Mouse (Mus musculus) brown adipose tissue, adult 24 weeks (tissue): ENCODE data around the gene Arhgap18. TPM values are rescaled to one million over a fixed set of nuclear protein-coding genes. Genes with fewer than 3 reads are reported as not detected.

ENCODE experiments used
- H3K27ac ChIP-seq: fragments of 200-500 bp; replicated peaks from 2 replicates; pipeline ENCODE4 v1.5.1; 2012; ENCODE audit warnings: low read depth, mild to moderate bottlenecking, low read length
- H3K4me1 ChIP-seq: fragments of 200-500 bp; 2 replicates; pipeline ENCODE4 v1.6.1; 2012; ENCODE audit warnings: low read length, mixed read lengths; ENCODE audit not compliant: control insufficient read depth, insufficient read depth, insufficient read length
- H3K4me3 ChIP-seq: fragments of 200-500 bp; 2 replicates; pipeline ENCODE4 v1.5.1; 2012; ENCODE audit warnings: low read depth, mild to moderate bottlenecking, low read length, moderate library complexity; ENCODE audit not compliant: insufficient read depth
- polyA plus RNA-seq: library from polyadenylated mRNA; stranded (reverse); fragments of >200 nt; gene quantifications from 2 replicates; pipeline ENCODE4 v1.2.4, GENCODE M21; 2012; ENCODE audit not compliant: missing spikeins, insufficient read depth, insufficient read length

Gene Arhgap18
- 9.8 and 22.1 TPM in 2 replicates for polyA plus RNA-seq

GRCm38 (mm10) chr10:26752929-26753567, at the start of gene Arhgap18:
Gene Arhgap18, plus strand, starts transcription at chr10:26753421.
- Histone ChIP-seq H3K4me1 (no peaks in the 10 kb centered on the region), H3K27ac (0 out of 2 replicates have a peak within 1 kb of the TSS, but pooled peaks have one; percentile 31), H3K4me3 (peak within 1 kb of the TSS; percentile 40)

- H3K27ac ChIP-seq = no peak overlapping the region
- H3K4me3 ChIP-seq = no peak overlapping the region
- H3K4me1 ChIP-seq = no peaks in the 10 kb centered on the region
These were observed 42.7 kb upstream of the Arhgap18 start for GRCm38 (mm10) chr10:26710458-26711011.

DNA sequence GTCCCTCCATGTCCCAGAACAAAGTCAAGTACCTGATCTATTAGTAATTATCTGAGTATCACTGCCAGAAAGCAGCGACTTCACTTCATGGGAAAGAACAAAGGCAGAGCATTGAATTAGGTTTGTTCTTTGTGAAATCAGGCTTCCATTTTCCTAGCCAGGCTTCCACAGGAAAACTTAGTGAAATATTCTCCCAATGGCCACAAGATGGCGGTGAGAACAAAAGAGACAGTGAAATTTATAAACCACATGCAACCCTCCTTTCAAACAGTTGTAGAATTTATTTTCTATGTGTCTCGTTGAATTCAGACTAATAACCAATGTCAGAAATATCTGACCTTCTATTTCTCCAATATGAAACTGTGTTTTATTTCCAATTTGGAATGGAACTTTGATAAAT, 42.2 kb upstream of the Arhgap18 start:
- Histone ChIP-seq H3K4me3 (no peak overlapping the region), H3K27ac (no peak overlapping the region), H3K4me1 (no peaks in the 10 kb centered on the region)

GRCm38 (mm10) chr10:26713986-26714385, 39.2 kb upstream of the Arhgap18 start:
- Histone ChIP-seq H3K4me3 (no peak overlapping the region), H3K4me1 (no peaks in the 10 kb centered on the region), H3K27ac (no peak overlapping the region)

DNA sequence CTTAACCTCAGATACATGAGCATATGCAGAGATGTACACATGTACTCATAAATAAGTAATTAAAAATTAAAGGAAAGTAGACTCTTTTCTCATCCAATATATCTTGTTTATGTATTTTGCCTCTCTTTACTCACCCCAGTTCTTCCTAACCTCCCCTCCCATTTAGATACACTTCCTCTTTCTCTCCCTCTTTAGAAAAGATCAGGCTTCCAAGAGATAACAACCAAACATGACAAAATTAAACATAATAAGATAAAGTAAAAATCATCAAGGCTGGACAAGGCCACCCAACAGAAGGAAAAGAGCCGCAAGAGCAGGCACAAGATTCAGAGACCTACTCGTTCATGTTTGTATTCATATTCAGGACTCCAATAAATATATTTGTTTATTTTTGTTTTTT, 28.5 kb upstream of the Arhgap18 start:
- Histone ChIP-seq H3K4me1 (no peaks in the 10 kb centered on the region), H3K4me3 (no peak overlapping the region), H3K27ac (no peak overlapping the region)

- Histone ChIP-seq H3K4me1 (no peaks in the 10 kb centered on the region), H3K27ac (no peak overlapping the region), H3K4me3 (no peak overlapping the region)
These were observed 28.0 kb upstream of the Arhgap18 start for GRCm38 (mm10) chr10:26725255-26725654.

- H3K4me1 ChIP-seq = no peaks in the 10 kb centered on the region
- H3K27ac ChIP-seq = no peak overlapping the region
- no peak overlapping the region for H3K4me3 ChIP-seq
These were observed 2.4 kb upstream of the Arhgap18 start for GRCm38 (mm10) chr10:26750827-26751226.

- peak overlapping the region; percentile 40 for H3K4me3 ChIP-seq
- no peaks in the 10 kb centered on the region for H3K4me1 ChIP-seq
- H3K27ac ChIP-seq = no peak overlapping the region
These were observed 925 bp upstream of the Arhgap18 start for GRCm38 (mm10) chr10:26752064-26752928.

- no peak overlapping the region for H3K27ac ChIP-seq
- H3K4me1 ChIP-seq = no peaks in the 10 kb centered on the region
- no peak overlapping the region for H3K4me3 ChIP-seq
These were observed 785 bp downstream of the Arhgap18 start for GRCm38 (mm10) chr10:26754006-26754405.

DNA sequence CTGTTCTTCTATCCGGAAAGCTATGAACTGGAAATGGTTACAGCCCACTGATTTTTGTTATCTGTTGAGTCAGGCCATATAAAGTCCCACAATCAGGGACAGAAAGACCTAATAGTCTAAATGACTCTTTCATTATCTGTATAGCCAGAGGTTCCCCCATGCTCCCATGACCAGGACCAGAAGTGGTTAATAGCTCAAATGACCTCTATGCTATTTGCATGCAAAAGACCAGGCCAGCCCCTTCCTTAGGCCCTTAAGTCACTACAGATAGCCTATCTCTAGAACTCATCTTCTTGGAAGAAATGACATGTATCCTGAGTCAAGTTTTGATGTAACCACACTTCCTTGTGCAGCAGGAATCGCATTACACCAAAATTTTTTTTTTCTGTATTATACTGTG, 4.0 kb downstream of the Arhgap18 start:
- Histone ChIP-seq H3K4me1 (peaks cover 9% of the 10 kb centered on the region), H3K4me3 (no peak overlapping the region), H3K27ac (no peak overlapping the region)

GRCm38 (mm10) chr10:26759469-26759868, 6.2 kb downstream of the Arhgap18 start:
- Histone ChIP-seq H3K4me3 (no peak overlapping the region), H3K4me1 (peaks cover 14% of the 10 kb centered on the region), H3K27ac (peak overlapping the region; percentile 93)

GRCm38 (mm10) chr10:26761103-26761502, 7.9 kb downstream of the Arhgap18 start:
- Histone ChIP-seq H3K27ac (peak overlapping the region; percentile 95), H3K4me3 (no peak overlapping the region), H3K4me1 (peaks cover 14% of the 10 kb centered on the region)

DNA sequence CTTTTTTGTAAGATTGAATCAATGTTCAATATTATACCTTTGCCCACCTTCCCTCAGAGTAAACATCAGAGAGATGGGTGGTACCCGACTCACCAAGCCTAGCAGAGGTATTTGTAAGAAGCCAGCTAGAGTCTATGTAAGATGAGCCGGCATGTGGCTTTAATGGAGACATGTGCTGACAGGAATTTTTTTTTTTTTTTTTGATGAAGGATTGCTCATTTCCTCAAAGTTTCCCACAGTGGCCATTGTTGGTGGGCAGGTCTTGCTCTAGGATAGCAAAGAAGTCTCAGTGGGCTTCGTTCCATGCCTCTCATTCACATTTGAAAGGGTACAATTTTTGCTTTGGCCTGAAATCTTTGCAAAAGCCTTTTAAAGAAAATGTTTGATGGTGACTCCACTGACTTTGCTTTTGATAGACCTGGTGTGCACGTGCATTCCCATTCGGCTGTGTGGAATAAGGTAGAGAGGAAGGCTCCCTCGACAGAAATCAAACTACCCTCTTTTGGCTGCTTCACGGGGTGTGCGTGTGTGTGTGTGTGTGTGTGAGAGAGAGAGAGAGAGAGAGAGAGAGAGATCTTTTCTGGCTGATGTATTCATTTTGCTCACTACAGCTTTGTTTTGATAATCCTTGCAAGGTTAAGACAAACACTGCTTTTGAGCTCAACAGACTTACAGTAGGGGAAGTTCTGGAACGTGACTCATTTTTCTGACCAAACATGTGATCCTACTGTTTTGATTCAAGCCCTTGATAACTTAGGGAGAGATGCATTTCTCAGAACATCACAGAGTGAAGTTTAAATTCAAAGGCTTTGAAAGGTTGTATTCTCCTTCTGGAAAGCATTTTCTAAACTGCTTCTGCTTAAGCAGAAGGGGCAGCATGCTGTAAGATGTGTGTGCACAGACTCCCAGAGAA, 9.0 kb downstream of the Arhgap18 start:
- no peak overlapping the region for H3K4me3 ChIP-seq
- H3K27ac ChIP-seq = peak overlapping the region; percentile 73; the same call in 1 of the 2 replicates

DNA sequence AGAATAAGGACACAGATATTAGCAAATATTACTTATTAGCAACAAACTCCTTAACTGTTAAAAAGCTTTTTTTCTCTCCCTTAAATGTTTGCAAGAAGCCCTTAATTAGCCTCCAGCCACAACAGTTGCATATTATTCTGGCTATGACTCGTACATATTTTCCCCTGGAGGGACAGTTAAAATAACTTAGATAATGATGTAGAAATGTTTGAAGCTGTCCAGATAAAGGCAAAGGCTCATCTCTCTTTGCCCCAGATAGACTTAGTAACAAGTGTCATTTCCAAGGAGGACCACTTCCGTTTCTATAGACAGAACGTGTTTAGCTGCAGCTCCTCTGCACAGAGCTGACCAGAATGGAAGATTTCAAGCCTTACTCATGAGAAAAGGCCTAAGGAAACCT, 14.0 kb downstream of the Arhgap18 start:
- Histone ChIP-seq H3K4me3 (no peak overlapping the region), H3K27ac (no peak overlapping the region), H3K4me1 (peaks cover 5% of the 10 kb centered on the region)

More for the DNA sequence above, 9.0 kb downstream of the Arhgap18 start:
- H3K4me1 ChIP-seq = peaks cover 14% of the 10 kb centered on the region
